Mouse (Mus musculus) heart, postnatal 10 days (tissue): ENCODE data around the gene Dtnb. TPM values are rescaled to one million over a fixed set of nuclear protein-coding genes. Genes with fewer than 3 reads are reported as not detected.
"Not testable (repeated sequence)": the region's sequence is repeated elsewhere in the genome, so short reads cannot be mapped to it uniquely, and the experiment has no call there.

ENCODE experiments used
- DNase-seq, 2 experiments: peaks; one replicate each; pipeline ENCODE4 v3.0.0; 2021
- intact Hi-C: fragments of 180-260 bp; cut with DNase I; formaldehyde crosslinking; loops from one replicate; pipeline ENCODE4 v1.15.1; 2025
- total RNA-seq, 2 experiments: library from RNA; stranded (reverse); gene quantifications; 2 replicates each; pipeline ENCODE4 v1.2.3; 2021

Dtnb gene
- total RNA-seq, 2 experiments from 2014 or later = 6.8 to 7.3 TPM

GRCm38 (mm10) chr12:3657786-3658185, 85.6 kb downstream of the Dtnb start:
- intact Hi-C loops = no loop called here
- DNase-seq = no peak

- DNase-seq = no peak
- intact Hi-C loops = loop anchor here (5.0 to 10.0 kb wide), 2 partner anchors 265 to 423 kb away; partner anchors contain the start of gene Dnajc27
Observed at GRCm38 (mm10) chr12:3659554-3660311, 87.6 kb downstream of the Dtnb start.

- peak; percentile 24 to 52 for DNase-seq
- intact Hi-C loops = loop anchor here (5.0 to 10.0 kb wide), 2 partner anchors 264 to 421 kb away; partner anchors contain the start of gene Dnajc27
Observed at GRCm38 (mm10) chr12:3660985-3661635, 88.9 kb downstream of the Dtnb start.

GRCm38 (mm10) chr12:3662660-3663059, 90.5 kb downstream of the Dtnb start:
- DNase-seq = peak in 1 of 2 experiments; percentile 16
- intact Hi-C loops = loop anchor here (5.0 to 10.0 kb wide), 2 partner anchors 262 to 420 kb away; partner anchors contain the start of gene Dnajc27

- intact Hi-C loops = loop anchor here (5.0 to 10.0 kb wide), 2 partner anchors 261 to 419 kb away; partner anchors contain the start of gene Dnajc27
Observed at GRCm38 (mm10) chr12:3663386-3663785, 91.2 kb downstream of the Dtnb start.

GRCm38 (mm10) chr12:3669971-3670381, 97.8 kb downstream of the Dtnb start:
- DNase-seq = no peak
- intact Hi-C loops = loop anchor here (10.0 kb wide), 1 partner anchor 255 kb away; no protein-coding TSS in a partner anchor

More at GRCm38 (mm10) chr12:3663386-3663785, 91.2 kb downstream of the Dtnb start:
- no peak for DNase-seq

GRCm38 (mm10) chr12:3671117-3671516, 98.9 kb downstream of the Dtnb start:
- intact Hi-C loops = no loop called here
- DNase-seq = no peak

GRCm38 (mm10) chr12:3672786-3673185, 100.6 kb downstream of the Dtnb start:
- intact Hi-C loops = loop anchor here (2.0 kb wide), 1 partner anchor 68 kb away; no protein-coding TSS in a partner anchor
- no peak for DNase-seq

GRCm38 (mm10) chr12:3673886-3674285, 101.7 kb downstream of the Dtnb start:
- DNase-seq = no peak
- intact Hi-C loops = loop anchor here (2.0 kb wide), 1 partner anchor 69 kb away; no protein-coding TSS in a partner anchor

GRCm38 (mm10) chr12:3674913-3675312, 102.7 kb downstream of the Dtnb start:
- intact Hi-C loops = no loop called here
- DNase-seq = no peak

GRCm38 (mm10) chr12:3680721-3681120, 108.5 kb downstream of the Dtnb start:
- intact Hi-C loops = no loop called here
- DNase-seq = no peak

- intact Hi-C loops = no loop called here
- no peak for DNase-seq
Observed at GRCm38 (mm10) chr12:3683041-3683440, 110.9 kb downstream of the Dtnb start.

GRCm38 (mm10) chr12:3686419-3686940, 114.3 kb downstream of the Dtnb start:
- DNase-seq = no peak
- intact Hi-C loops = no loop called here

GRCm38 (mm10) chr12:3690926-3691529, 118.8 kb downstream of the Dtnb start:
- DNase-seq, intact Hi-C loops: not testable (repeated sequence)

GRCm38 (mm10) chr12:3692795-3693392, 120.7 kb downstream of the Dtnb start:
- no peak for DNase-seq
- intact Hi-C loops = no loop called here

- intact Hi-C loops = loop anchor here (2.0 kb wide), 1 partner anchor 95 kb away; no protein-coding TSS in a partner anchor
- DNase-seq = peak; percentile 55 to 74
Observed at GRCm38 (mm10) chr12:3695741-3696501, 123.7 kb downstream of the Dtnb start.

GRCm38 (mm10) chr12:3700503-3700902, 128.3 kb downstream of the Dtnb start:
- no peak for DNase-seq
- intact Hi-C loops = no loop called here

GRCm38 (mm10) chr12:3702903-3703302, 130.7 kb downstream of the Dtnb start:
- intact Hi-C loops = loop anchor here (2.0 kb wide), 1 partner anchor 88 kb away; no protein-coding TSS in a partner anchor
- DNase-seq = no peak

- DNase-seq = no peak
- intact Hi-C loops = no loop called here
Observed at GRCm38 (mm10) chr12:3719151-3719721, 147.1 kb downstream of the Dtnb start.
